13 mouse cellular contexts compared by ENCODE assay signal in the genomic region with DNA sequence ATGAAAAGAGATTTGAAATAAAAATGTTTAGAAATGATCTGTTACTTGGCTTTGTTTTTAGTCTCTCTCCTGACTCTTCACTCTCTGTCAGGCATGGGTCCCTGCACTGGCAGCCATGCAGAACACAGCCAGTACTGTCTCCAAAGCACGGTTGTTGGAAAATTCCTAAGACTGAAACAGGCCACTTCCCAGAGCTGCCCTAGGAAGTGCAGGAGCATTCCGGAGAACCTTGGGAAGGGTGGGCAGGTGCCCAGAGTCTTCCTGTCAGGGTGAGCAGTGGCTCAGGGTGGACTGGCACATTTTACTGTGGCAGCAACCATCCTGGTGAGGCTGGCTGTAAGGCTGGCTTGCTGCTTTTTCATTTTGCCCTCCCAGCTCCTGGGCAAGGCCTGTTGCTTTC. TPM values are rescaled to one million over a fixed set of nuclear protein-coding genes. Genes with fewer than 3 reads are reported as not detected.
"Had no signal": no experiment of that assay in that cellular context is flagged by ENCODE, and none has a peak within 500 bp of the region (broad histone marks: within the 10 kb centered on the region; RNA-seq: fewer than 3 reads in every experiment).

No protein-coding gene starts in this region.

- DNase-seq: left cerebral cortex, postnatal 4 days; lung, adult 18-20 months; lung, postnatal 10 days; midbrain, embryonic 14.5 days; right cerebral cortex, adult 18-20 months; right cerebral cortex, postnatal 25 days; thymus, postnatal 36 days had no signal

- H3K9me3 ChIP-seq: limb, embryonic 13.5 days; midbrain, embryonic 10.5 days; neural tube, embryonic 15.5 days had no signal

- H3K27ac ChIP-seq: limb, embryonic 13.5 days; liver, embryonic 14.5 days; midbrain, embryonic 10.5 days; neural tube, embryonic 15.5 days had no signal

- H3K4me3 ChIP-seq: limb, embryonic 13.5 days; midbrain, embryonic 10.5 days; neural tube, embryonic 15.5 days had no signal

- H3K4me2 ChIP-seq: limb, embryonic 13.5 days; neural tube, embryonic 15.5 days had no signal

- H3K27me3 ChIP-seq: neural tube, embryonic 15.5 days had no signal

- ATAC-seq: intestine, embryonic 16.5 days had no signal

- H3K9ac ChIP-seq: limb, embryonic 13.5 days; liver, embryonic 14.5 days; neural tube, embryonic 15.5 days had no signal

RNA-seq across cellular contexts. Expression of a gene that starts 46.6 kb away (rescaled TPM):
- polyA plus RNA-seq: liver, adult 2 months had no signal
